In the genomic region with DNA sequence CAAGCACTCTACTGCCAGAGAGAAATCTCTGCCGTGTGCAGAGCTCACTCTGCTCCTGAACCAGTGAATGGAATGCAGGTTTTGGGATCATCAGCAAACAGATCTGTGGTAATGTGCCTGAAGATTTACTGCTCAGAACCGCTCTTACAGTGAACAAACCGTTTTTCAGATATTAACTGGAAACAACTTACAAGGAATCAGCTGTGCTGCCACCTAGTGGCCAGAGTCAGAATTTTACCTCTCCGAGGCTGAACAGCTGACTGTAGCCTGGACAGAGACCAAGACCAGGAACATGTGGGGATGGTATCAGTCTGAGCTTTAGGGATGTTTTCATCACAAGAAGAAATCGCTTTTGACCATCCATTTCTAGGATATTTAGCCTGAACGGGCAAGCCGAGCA, we compare ENCODE assay signal across 8 mouse cellular contexts.
DNase-seq lines count a peak whose midpoint lies in the region; ATAC-seq and TF ChIP-seq lines count a peak whose summit lies in the region.
"Not testable (repeated sequence)": the region's sequence is repeated elsewhere in the genome, so short reads cannot be mapped to it uniquely, and the experiment has no call there.

No protein-coding gene starts in this region.

- intact Hi-C loops in heart, postnatal 36 days (cut with DNase I): not testable (repeated sequence)

- H3K36me3 ChIP-seq in forebrain, postnatal 0 days (ENCODE audit: insufficient read depth): not testable (repeated sequence)

- H3K27me3 ChIP-seq in forebrain, postnatal 0 days (ENCODE audit: insufficient read depth, low read length): not testable (repeated sequence)

- H3K4me1 ChIP-seq in forebrain, postnatal 0 days (ENCODE audit: insufficient read depth): not testable (repeated sequence)

- TF ChIP-seq CTCF in forebrain, postnatal 0 days (IDR thresholded peaks at IDR 0.05; ENCODE audit: low read depth): peak; percentile 27

- not testable (repeated sequence) for H3K9me3 ChIP-seq in forebrain, postnatal 0 days (ENCODE audit: low read length)

- peak; percentile 10 to 16 for DNase-seq in adrenal gland, postnatal 36 days
- DNase-seq in forebrain, postnatal 0 days: not testable (repeated sequence)
- peak; percentile 7 to 19 for DNase-seq in heart, postnatal 36 days
- peak; percentile 56 for DNase-seq in kidney, postnatal 10 days
- peak; percentile 4 to 18 for DNase-seq in left cerebral cortex, adult 18-20 months (ENCODE audit: low spot score in 2 of 2)
- DNase-seq in lung, postnatal 14 days: peak; percentile 21
- peak; percentile 22 to 48 for DNase-seq in right cerebral cortex, postnatal 10 days (ENCODE audit: low spot score in 2 of 2)
- peak; percentile 8 to 9 for DNase-seq in thymus, postnatal 36 days

- ATAC-seq in forebrain, postnatal 0 days: not testable (repeated sequence)

- not testable (repeated sequence) for H3K27ac ChIP-seq in forebrain, postnatal 0 days (ENCODE audit: low read depth, low read length)

- H3K9ac ChIP-seq in forebrain, postnatal 0 days: not testable (repeated sequence)

- not testable (repeated sequence) for H3K4me2 ChIP-seq in forebrain, postnatal 0 days (ENCODE audit: low read depth)

- not testable (repeated sequence) for H3K4me3 ChIP-seq in forebrain, postnatal 0 days (ENCODE audit: low read depth, low read length)

- WGBS in forebrain, postnatal 0 days: 37% methylated on average over 6 of the region's 7 CpGs
